Mouse (Mus musculus) hematopoietic stem cell, adult 5-6 weeks (primary cell): Measurements from ENCODE around the gene Egfl8. TPM values are rescaled to one million over a fixed set of nuclear protein-coding genes. Genes with fewer than 3 reads are reported as not detected.
A peak's percentile ranks its signal among the peaks of the same experiment; 100 is the strongest.

Experiments
- ATAC-seq, 2 experiments: fragments of 125-278 bp in 1 of 2; replicated peaks in 1 of 2; 2 replicates each; pipeline ENCODE4 v1.8.0; 2016 to 2017; ENCODE audit warnings: inconsistent platforms in 2 of 2, mild to moderate bottlenecking in 2 of 2, moderate number of reproducible peaks in 2 of 2, low read depth in 1 of 2, moderate TSS enrichment in 1 of 2; ENCODE audit not compliant: low FRiP score in 2 of 2, poor library complexity in 2 of 2, severe bottlenecking in 2 of 2, insufficient read depth in 1 of 2, low TSS enrichment in 1 of 2
- total RNA-seq: library from RNA; stranded (forward); fragments of 172-1452, 232-1000 nt; gene quantifications from 2 replicates; pipeline ENCODE4 v1.2.3, GENCODE M21; 2017

Egfl8 gene
- total RNA-seq, 1 experiment from 2014 or later = 4.5 TPM

- no peak for ATAC-seq
These were observed 4.7 kb downstream of the Egfl8 start for GRCm38 (mm10) chr17:34611050-34611449.

GRCm38 (mm10) chr17:34607997-34608396 lies 7.8 kb downstream of the Egfl8 start:
- ATAC-seq = no peak

DNA sequence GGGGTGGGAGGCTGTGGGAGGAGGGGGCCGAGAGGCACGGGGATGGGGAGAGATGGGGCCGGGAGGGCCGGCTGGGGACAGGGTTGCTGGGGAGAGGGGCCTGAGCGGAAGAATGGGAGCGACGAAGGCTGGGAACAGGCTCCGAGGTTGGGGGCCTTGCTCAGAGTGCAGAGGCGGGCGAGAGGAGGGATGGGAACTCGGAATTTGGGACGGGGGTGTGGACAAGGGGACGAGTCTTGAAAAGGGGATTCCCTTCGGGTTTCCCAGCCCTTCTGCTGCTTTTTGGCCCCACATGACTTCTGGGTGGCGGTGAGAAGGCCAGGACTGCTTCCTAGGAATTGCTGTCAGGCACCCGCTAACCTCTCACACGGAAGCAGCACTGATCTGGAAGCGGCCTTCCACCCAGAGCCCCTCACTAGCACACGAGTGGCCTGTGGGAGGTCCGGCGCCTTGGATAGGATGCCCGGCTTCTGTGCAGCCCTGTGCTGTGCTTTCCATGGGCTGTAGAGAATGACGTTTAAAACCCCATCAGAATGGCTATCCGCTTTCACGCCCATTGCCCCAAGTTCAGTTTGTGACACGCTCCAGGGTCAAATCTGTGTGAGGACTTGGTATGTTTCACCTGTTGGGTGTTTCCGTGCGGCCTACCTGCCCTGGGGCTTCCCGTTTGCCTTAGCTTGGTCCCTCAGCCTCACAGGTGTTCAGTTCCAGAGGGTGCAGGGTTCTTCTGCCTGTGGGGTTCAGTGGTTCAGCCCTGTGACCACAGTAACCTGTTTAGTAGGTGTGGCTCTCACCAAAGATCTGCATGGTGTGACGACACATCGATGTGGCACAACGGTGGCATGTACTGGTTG lies 9.4 kb downstream of the Egfl8 start:
- no peak for ATAC-seq

GRCm38 (mm10) chr17:34605609-34606008 lies 10.2 kb downstream of the Egfl8 start:
- ATAC-seq = peak; percentile 12 to 44; a peak in 2 of 4 replicates

- no peak for ATAC-seq
These were observed 11.1 kb downstream of the Egfl8 start for GRCm38 (mm10) chr17:34604511-34605237.

DNA sequence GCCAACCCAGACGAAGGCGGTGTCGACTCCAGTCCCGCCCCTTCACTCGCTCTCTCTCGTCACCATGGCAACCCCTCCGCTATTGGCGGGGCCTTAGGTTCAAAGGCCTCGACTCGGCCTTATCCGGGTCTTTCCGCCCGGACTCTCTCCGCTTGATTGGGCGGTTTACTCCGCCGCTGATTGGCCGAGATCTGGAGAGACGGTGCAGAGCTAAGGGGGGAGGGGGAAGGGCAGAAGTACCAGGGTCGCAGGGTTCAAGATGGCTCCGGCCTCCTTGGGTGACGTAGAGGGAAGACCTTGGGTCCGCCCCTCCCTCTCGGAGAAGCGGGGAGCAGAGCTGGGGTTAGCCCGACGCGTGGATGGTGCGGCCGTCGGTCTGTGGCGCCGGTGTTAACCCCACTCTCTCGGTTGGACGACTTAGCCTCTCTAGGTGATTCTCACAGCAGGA lies 11.7 kb downstream of the Egfl8 start, which contains the start of gene Agpat1:
Agpat1 (plus strand) TSS at position 202 of the 448 bp plus-strand sequence.
- peak; percentile 73 to 77 for ATAC-seq

- ATAC-seq = peak; percentile 81
These were observed 12.3 kb downstream of the Egfl8 start, which contains the start of gene Rnf5 for GRCm38 (mm10) chr17:34603375-34604060. TSS of gene Rnf5 (minus strand) at chr17:34603690.

DNA sequence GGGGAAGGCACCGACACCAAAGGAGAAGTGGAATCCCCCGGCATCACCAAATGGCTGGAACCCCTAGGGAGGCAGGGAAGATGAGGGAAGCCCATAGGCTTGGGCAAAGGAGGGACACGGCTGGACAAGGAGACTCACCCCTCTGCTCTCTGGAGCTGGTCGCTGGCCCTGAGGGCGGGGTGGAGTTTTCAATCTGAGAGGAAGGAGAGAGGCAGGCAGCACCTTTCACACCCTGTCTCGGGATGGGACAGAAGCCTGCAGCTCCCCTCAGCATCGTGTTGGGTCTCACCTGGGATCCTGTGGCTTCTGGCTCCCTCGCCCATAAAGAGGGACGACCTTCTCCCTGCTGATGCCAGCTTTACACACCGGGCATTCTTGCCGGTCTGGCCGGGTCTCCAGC lies 14.0 kb downstream of the Egfl8 start:
- ATAC-seq = no peak

- no peak for ATAC-seq
These were observed 15.9 kb downstream of the Egfl8 start for GRCm38 (mm10) chr17:34599891-34600290.

DNA sequence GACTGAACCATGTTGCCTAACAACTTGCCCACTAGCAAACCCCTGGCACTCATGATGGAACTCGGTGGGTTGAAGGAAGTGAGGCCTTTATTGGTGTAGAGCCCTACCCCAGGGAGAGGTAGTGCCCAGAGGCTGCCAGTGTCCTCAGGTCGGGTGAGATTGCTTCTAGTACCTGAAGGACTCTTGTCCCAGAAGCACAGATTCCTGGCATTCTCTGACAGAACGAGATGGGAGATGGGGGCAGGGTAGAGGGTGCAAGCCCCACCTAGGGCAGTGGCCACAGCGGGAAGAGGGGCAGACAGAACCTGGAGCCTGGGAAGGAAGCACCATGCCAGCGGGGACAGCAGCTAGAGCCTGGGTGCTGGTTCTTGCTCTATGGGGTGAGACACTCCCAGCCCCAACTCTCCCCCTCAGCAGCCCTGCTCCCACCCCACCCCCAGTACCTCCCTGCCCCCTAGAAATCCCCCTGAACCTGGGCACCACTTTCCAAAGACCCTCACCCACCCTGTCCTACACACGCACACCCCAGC lies 18.1 kb downstream of the Egfl8 start, which contains the start of gene Ager:
Ager (plus strand) TSS at position 297 of the 530 bp plus-strand sequence.
- ATAC-seq = no peak

DNA sequence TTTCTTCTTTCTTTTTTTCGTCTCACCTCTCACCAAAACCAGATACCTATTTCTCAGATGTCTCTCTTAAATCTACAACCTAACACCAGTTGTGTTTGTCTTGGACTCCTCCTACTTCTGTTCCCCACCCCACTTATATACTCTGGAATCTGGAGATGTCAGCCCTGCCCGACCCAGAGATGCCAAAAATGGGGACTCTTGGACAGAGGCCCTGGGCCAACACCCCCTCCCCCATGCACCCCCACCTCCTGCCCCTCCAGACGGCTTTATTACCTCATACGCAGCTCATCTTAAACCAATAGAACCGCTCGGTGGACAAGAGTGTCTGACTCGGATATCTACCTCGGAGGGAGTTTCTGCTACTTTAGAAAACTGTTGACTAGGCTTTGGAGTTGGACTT lies 19.7 kb downstream of the Egfl8 start:
- no peak for ATAC-seq

- no peak for ATAC-seq
These were observed 21.8 kb downstream of the Egfl8 start for GRCm38 (mm10) chr17:34593752-34594525.

DNA sequence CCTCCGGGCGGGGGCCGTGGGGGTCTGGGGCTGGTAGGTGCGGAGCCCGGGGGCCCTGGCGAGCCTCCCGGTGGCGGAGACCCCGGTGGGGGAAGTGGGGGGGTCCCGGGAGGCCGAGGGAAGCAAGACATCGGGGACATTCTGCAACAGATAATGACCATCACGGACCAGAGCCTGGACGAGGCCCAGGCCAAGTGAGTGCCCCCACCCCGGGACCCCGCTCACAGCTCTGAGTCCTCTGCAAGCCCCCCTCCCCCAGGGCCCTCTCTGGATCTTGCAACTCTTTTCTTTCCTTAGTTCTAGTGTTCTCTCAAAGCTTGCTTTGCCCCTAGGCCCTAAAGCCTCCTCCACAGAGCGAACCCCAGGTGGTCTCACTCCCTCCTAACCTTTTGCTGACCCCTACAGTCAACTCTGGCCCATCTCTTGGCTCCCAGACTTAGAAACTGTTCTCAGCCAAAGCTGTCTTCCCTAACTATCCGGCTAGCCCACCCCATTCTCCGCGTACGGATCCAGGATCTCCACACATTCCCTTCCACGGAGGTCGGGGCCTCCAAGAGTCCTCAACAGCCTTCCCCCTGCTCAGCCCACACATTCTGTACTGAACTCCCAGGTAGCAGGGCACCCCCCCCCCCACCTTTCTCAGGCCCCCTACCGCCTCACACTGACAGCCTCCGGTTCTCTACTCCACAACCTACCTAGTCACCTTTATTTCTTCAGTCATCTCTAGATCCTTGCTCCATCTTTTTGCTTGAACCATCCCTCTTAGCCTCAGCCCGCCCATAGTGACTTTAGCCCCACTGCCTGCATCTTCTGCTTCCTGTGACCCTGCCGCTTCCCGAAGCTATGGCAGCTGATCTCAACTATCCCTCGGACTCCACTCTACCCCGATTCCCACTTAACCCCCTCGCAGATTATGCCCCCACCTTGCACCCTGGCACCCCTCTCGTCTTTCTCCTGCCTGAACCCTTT lies 22.9 kb downstream of the Egfl8 start:
- ATAC-seq = no peak

DNA sequence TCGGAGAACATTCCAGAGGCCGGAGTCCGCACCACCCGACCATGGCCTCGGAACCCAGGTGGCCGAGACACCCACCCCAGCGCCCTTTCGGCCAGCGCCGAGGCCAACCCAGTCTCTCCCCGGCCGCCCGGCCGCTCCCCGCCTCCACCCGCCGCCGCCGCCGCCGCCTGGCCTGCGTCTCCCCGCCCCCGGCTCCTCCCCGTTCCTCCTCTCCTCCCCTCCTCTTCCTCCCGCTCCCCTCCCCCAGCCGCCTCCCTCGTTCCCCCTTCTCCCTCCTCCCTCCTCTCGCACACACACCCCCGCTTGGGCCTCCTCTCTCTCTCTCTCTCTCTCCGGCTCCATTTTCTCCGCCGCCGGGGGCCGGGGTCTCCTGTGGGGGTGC lies 23.8 kb downstream of the Egfl8 start:
- peak; percentile 33 to 43; a peak in 2 of 4 replicates for ATAC-seq

DNA sequence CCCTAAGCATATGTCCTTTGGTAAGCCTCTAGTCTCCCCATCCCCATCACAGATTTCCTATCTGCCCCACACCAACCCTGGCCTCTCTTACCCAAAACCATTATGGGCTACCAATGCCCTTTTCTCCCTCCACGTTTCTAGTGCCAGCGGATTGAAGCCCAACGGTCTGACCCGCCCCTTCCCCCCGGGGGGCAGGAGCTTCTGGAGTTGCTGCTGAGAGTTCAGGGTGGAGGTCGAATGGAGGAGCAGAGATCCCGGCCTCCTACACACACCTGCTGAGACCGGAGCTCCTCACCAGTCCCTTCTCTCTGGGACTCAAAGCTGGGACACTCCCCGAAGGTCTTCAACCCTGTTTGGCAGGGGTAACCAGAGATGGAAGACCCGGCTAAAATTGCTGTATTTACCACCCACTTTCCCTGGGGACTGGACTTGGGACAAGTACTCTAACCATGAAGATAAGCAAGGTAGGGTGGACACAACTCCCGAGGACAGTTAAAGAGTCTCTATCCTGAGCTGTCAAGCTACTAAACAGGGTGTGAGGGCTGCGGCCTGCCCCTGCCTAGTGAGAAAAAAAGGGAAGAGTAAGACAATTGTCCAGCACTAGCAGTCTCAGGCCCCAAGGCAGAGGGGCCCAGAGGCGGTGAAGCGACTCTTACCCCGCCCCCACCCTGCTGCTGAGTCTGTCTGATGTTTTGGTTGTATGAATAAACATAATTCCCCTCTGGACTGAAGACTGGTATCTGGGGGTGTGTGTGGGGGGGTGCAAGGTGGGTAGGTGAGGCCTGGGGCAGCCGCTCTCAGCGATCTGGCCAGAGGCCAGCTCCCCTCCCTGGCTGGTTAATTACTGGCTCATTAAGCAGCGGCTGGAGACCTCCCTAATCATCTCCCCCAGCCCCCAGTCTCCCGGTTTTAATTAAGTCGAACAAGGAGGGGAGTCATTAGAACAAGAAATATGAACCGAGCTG lies 24.5 kb downstream of the Egfl8 start, which contains the start of gene Pbx2:
Pbx2 (plus strand) TSS at position 238 of the 965 bp plus-strand sequence.
- no peak for ATAC-seq
